Mouse (Mus musculus) CH12.LX (cell line): ENCODE data around the gene Cpne5. TPM values are rescaled to one million over a fixed set of nuclear protein-coding genes. Genes with fewer than 3 reads are reported as not detected.
A peak's percentile ranks its signal among the peaks of the same experiment; 100 is the strongest.

Experiments used
- DNase-seq: peaks from one replicate; pipeline ENCODE4 v3.0.0-alpha.2; 2013; ENCODE audit errors: extremely low read depth
- H3K27ac ChIP-seq: 2 replicates; pipeline ENCODE4 v1.5.1; 2012; ENCODE audit warnings: low read depth, mild to moderate bottlenecking, control low read depth, moderate library complexity; ENCODE audit not compliant: insufficient read depth
- H3K27me3 ChIP-seq: replicated peaks from 2 replicates; pipeline ENCODE3; 2012; ENCODE audit warnings: inconsistent platforms
- H3K36me3 ChIP-seq, 2 experiments: replicated peaks in 1 of 2; 2 replicates each; pipeline versions ENCODE3 to v1.6.1; 2012; ENCODE audit warnings: inconsistent platforms in 1 of 2, low read length in 1 of 2, mild to moderate bottlenecking in 1 of 2, mixed read lengths in 1 of 2, moderate library complexity in 1 of 2; ENCODE audit not compliant: control insufficient read depth in 1 of 2, insufficient read depth in 1 of 2
- H3K4me1 ChIP-seq, 2 experiments: 2 replicates each; pipeline ENCODE4 v1.6.1; 2012; ENCODE audit warnings: inconsistent platforms in 1 of 2, moderate library complexity in 1 of 2; ENCODE audit not compliant: insufficient read depth in 2 of 2, control insufficient read depth in 1 of 2
- H3K4me2 ChIP-seq: 2 replicates; pipeline ENCODE4 v1.6.1; 2012; ENCODE audit warnings: low read depth, mild to moderate bottlenecking, control low read depth; ENCODE audit not compliant: poor library complexity, insufficient read depth, severe bottlenecking
- H3K4me3 ChIP-seq, 3 experiments: fragments of 150-350 bp in 1 of 3; sonication (generic) in 1 of 3; replicated peaks in 1 of 3; 2 replicates each; pipeline versions ENCODE3 to v1.5.1; 2011 to 2012; ENCODE audit warnings: low read depth in 2 of 3, low read length in 2 of 3, mild to moderate bottlenecking in 2 of 3, moderate library complexity in 2 of 3, control low read depth in 1 of 3, improper control_type of control experiment in 1 of 3, inconsistent platforms in 1 of 3, mixed read lengths in 1 of 3; ENCODE audit not compliant: poor library complexity in 1 of 3
- H3K79me2 ChIP-seq: replicated peaks from 2 replicates; pipeline ENCODE4 v1.6.1; 2012; ENCODE audit warnings: mild to moderate bottlenecking, moderate library complexity; ENCODE audit not compliant: control insufficient read depth, poor library complexity, insufficient read depth, severe bottlenecking; ENCODE audit errors: extremely low read depth
- H3K9ac ChIP-seq: 2 replicates; pipeline ENCODE4 v1.6.1; 2012; ENCODE audit warnings: low read depth, mild to moderate bottlenecking, control low read depth, moderate library complexity; ENCODE audit not compliant: insufficient read depth
- H3K9me3 ChIP-seq: replicated peaks from 2 replicates; pipeline ENCODE3; 2012; ENCODE audit warnings: low read length, inconsistent platforms, mixed read lengths
- BHLHE40 ChIP-seq: IDR thresholded peaks from 2 replicates; pipeline ENCODE4 v1.6.1; 2011; ENCODE audit warnings: mild to moderate bottlenecking, low read depth, low read length, improper control_type of control experiment
- CHD2 ChIP-seq: IDR thresholded peaks from 2 replicates; pipeline ENCODE4 v1.6.1; 2011; ENCODE audit warnings: low read length, improper control_type of control experiment
- CTCF ChIP-seq, 2 experiments: IDR thresholded peaks in 1 of 2; conservative IDR thresholded peaks in 1 of 2; 2 replicates each; pipeline ENCODE4 v1.5.1; 2011 to 2012; ENCODE audit warnings: low read depth in 2 of 2, low read length in 2 of 2, improper control_type of control experiment in 1 of 2, inconsistent platforms in 1 of 2, mild to moderate bottlenecking in 1 of 2, moderate library complexity in 1 of 2
- E2F4 ChIP-seq: IDR thresholded peaks from 2 replicates; pipeline ENCODE4 v1.6.1; 2011; ENCODE audit warnings: low read depth, low read length, improper control_type of control experiment; ENCODE audit not compliant: insufficient replicate concordance
- ELF1 ChIP-seq: IDR thresholded peaks from 2 replicates; pipeline ENCODE4 v1.6.1; 2014; ENCODE audit warnings: low read depth, mild to moderate bottlenecking, inconsistent platforms, low read length, improper control_type of control experiment
- ETS1 ChIP-seq: conservative IDR thresholded peaks from 2 replicates; pipeline ENCODE4 v1.6.1; 2012; ENCODE audit warnings: low read depth, mild to moderate bottlenecking, inconsistent platforms, low read length, improper control_type of control experiment, moderate library complexity
- GABPA ChIP-seq: IDR thresholded peaks from 2 replicates; pipeline ENCODE4 v1.6.1; 2012; ENCODE audit warnings: low read depth, low read length, improper control_type of control experiment, inconsistent platforms; ENCODE audit not compliant: insufficient replicate concordance
- HCFC1 ChIP-seq: IDR thresholded peaks from 2 replicates; pipeline ENCODE4 v1.6.1; 2012; ENCODE audit warnings: low read depth, mild to moderate bottlenecking, inconsistent platforms, low read length, improper control_type of control experiment
- IRF4 ChIP-seq: IDR thresholded peaks from 2 replicates; pipeline ENCODE4 v1.6.1; 2014; ENCODE audit warnings: low read depth, mild to moderate bottlenecking, inconsistent platforms, low read length, improper control_type of control experiment
- JUN ChIP-seq: IDR thresholded peaks from 2 replicates; pipeline ENCODE4 v1.6.1; 2011; ENCODE audit warnings: low read depth, mild to moderate bottlenecking, low read length, improper control_type of control experiment, moderate library complexity; ENCODE audit not compliant: insufficient read depth
- KAT2A ChIP-seq: IDR thresholded peaks from 2 replicates; pipeline ENCODE4 v1.6.1; 2012; ENCODE audit warnings: low read length, improper control_type of control experiment, inconsistent platforms; ENCODE audit not compliant: insufficient replicate concordance
- MAFK ChIP-seq: IDR thresholded peaks from 2 replicates; pipeline ENCODE4 v1.6.1; 2011; ENCODE audit warnings: low read length, improper control_type of control experiment; ENCODE audit not compliant: insufficient replicate concordance
- MAX ChIP-seq: IDR thresholded peaks from 2 replicates; pipeline ENCODE4 v1.6.1; 2011; ENCODE audit warnings: low read length, improper control_type of control experiment
- MAZ ChIP-seq: IDR thresholded peaks from 2 replicates; pipeline ENCODE4 v1.6.1; 2012; ENCODE audit warnings: low read depth, mild to moderate bottlenecking, inconsistent platforms, low read length, improper control_type of control experiment, moderate library complexity
- MEF2A ChIP-seq: IDR thresholded peaks from 2 replicates; pipeline ENCODE4 v1.6.1; 2014; ENCODE audit warnings: low read depth, mild to moderate bottlenecking, inconsistent platforms, low read length, improper control_type of control experiment, borderline replicate concordance
- MXI1 ChIP-seq: IDR thresholded peaks from 2 replicates; pipeline ENCODE4 v1.6.1; 2011; ENCODE audit warnings: mild to moderate bottlenecking, low read depth, low read length, improper control_type of control experiment
- MYC ChIP-seq: IDR thresholded peaks from 2 replicates; pipeline ENCODE4 v1.6.1; 2011; ENCODE audit warnings: low read depth, mild to moderate bottlenecking, improper control_type of control experiment, low read length
- NRF1 ChIP-seq: IDR thresholded peaks from 2 replicates; pipeline ENCODE4 v1.6.1; 2014; ENCODE audit warnings: low read depth, mild to moderate bottlenecking, inconsistent platforms, low read length, improper control_type of control experiment, moderate library complexity
- PAX5 ChIP-seq: IDR thresholded peaks from 2 replicates; pipeline ENCODE4 v1.6.1; 2012; ENCODE audit warnings: low read length, inconsistent platforms, mixed read lengths
- POLR2A ChIP-seq: IDR thresholded peaks from 2 replicates; pipeline ENCODE4 v1.6.1; 2011; ENCODE audit warnings: low read depth, mild to moderate bottlenecking, improper control_type of control experiment, low read length
- POLR2AphosphoS2 ChIP-seq: IDR thresholded peaks from 2 replicates; pipeline ENCODE4 v1.6.1; 2011; ENCODE audit warnings: low read depth, low read length, improper control_type of control experiment
- RAD21 ChIP-seq: IDR thresholded peaks from 2 replicates; pipeline ENCODE4 v1.6.1; 2011; ENCODE audit warnings: low read depth, mild to moderate bottlenecking, low read length, improper control_type of control experiment, moderate library complexity
- RCOR1 ChIP-seq: conservative IDR thresholded peaks from 2 replicates; pipeline ENCODE4 v1.6.1; 2012; ENCODE audit warnings: low read depth, mild to moderate bottlenecking, inconsistent platforms, low read length, improper control_type of control experiment
- SMC3 ChIP-seq: IDR thresholded peaks from 2 replicates; pipeline ENCODE4 v1.6.1; 2011; ENCODE audit warnings: low read depth, low read length, improper control_type of control experiment
- TBP ChIP-seq: conservative IDR thresholded peaks from 2 replicates; pipeline ENCODE4 v1.6.1; 2011; ENCODE audit warnings: low read depth, low read length, improper control_type of control experiment
- TCF12 ChIP-seq: IDR thresholded peaks from 2 replicates; pipeline ENCODE4 v1.6.1; 2014; ENCODE audit warnings: low read depth, mild to moderate bottlenecking, inconsistent platforms, low read length, improper control_type of control experiment
- UBTF ChIP-seq: IDR thresholded peaks from 2 replicates; pipeline ENCODE4 v1.6.1; 2012; ENCODE audit warnings: low read depth, mild to moderate bottlenecking, inconsistent platforms, low read length, improper control_type of control experiment, moderate library complexity
- USF1 ChIP-seq: IDR thresholded peaks from 2 replicates; pipeline ENCODE4 v1.6.1; 2014; ENCODE audit warnings: low read depth, mild to moderate bottlenecking, inconsistent platforms, low read length, improper control_type of control experiment
- USF2 ChIP-seq: conservative IDR thresholded peaks from 2 replicates; pipeline ENCODE4 v1.6.1; 2011; ENCODE audit warnings: low read depth, low read length, improper control_type of control experiment
- ZC3H11A ChIP-seq: IDR thresholded peaks from 2 replicates; pipeline ENCODE4 v1.6.1; 2012; ENCODE audit warnings: low read depth, mild to moderate bottlenecking, inconsistent platforms, low read length, improper control_type of control experiment
- ZKSCAN1 ChIP-seq: IDR thresholded peaks from 2 replicates; pipeline ENCODE4 v1.6.1; 2012; ENCODE audit warnings: low read depth, inconsistent platforms, low read length, improper control_type of control experiment, borderline replicate concordance
- ZMIZ1 ChIP-seq: IDR thresholded peaks from 2 replicates; pipeline ENCODE4 v1.6.1; 2012; ENCODE audit warnings: low read depth, mild to moderate bottlenecking, inconsistent platforms, low read length, improper control_type of control experiment
- ZNF384 ChIP-seq: IDR thresholded peaks from 2 replicates; pipeline ENCODE4 v1.6.1; 2012; ENCODE audit warnings: low read depth, low read length, improper control_type of control experiment, inconsistent platforms
- dilution Hi-C: fragments of 300-500 bp; cut with MboI; formaldehyde crosslinking; loops from 2 replicates; pipeline ENCODE4 v1.14.3; 2020; ENCODE audit warnings: low sequenced_read_pairs; ENCODE audit not compliant: extremely low pct_unique_long_range_greater_than_20kb, extremely low pct_ligation_motif_present
- in situ Hi-C: fragments of 300-500 bp; cut with MboI; formaldehyde crosslinking; loops from 3 replicates; pipeline ENCODE4 v1.14.3; 2019; ENCODE audit warnings: low sequenced_read_pairs, low pct_ligation_motif_present, low pct_unique_long_range_greater_than_20kb, mixed read lengths
- polyA plus RNA-seq: library from polyadenylated mRNA; unstranded; fragments of >175 nt; gene quantifications from 2 replicates; pipeline ENCODE4 v1.2.1, GENCODE M21; 2012; ENCODE audit warnings: low read depth; ENCODE audit not compliant: insufficient read length
- total RNA-seq, 2 experiments: library from RNA; depleted of rRNA; stranded (reverse); fragments of 300-350 nt in 1 of 2; fragments of >200 nt in 1 of 2; gene quantifications; 2 replicates each; pipeline ENCODE4 v1.2.3; 2012 to 2014

Cpne5 gene
- total and polyA plus RNA-seq, 3 experiments: 0.68 to 1.9 (median 1.3) TPM

DNA sequence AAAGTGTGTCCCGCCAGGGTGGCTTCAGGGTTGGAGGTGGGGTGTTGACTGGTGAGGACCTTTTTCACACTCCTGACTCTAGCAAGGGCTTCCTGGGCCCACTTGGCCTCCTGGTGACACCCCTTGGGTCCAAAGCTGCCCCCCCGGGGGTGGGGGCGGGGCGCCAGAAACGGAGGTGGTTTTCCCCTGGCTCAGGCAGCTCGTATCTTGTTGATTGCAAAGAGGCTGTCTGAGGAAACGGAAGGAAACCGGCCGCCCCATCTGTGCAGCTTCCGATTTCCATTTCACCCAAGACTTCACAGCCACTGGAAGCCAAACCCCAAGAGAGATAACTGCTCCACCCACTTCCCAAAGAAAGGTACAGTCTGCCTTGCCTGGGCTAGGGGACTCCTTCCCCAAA lies 65.9 kb downstream of the Cpne5 start:
- TF ChIP-seq CTCF (conservative IDR thresholded peaks at IDR 0.05 in 1 of 2, IDR thresholded peaks at IDR 0.05 in 1 of 2; ENCODE audit: low read depth in 2 of 2, low read length in 2 of 2) (no peak), POLR2A (no peak), MAX (no peak), JUN (no peak), UBTF (no peak), MXI1 (no peak), ZNF384 (no peak), ZC3H11A (no peak), HCFC1 (peak; percentile 21; the same call in 1 of the 2 replicates), USF1 (no peak), TBP (0 out of 2 replicates have a peak, but pooled peaks have one; percentile 37), E2F4 (no peak), ZKSCAN1 (no peak), KAT2A (0 out of 2 replicates have a peak, but pooled peaks have one; percentile 25), RCOR1 (no peak), USF2 (no peak), NRF1 (no peak), MEF2A (peak; percentile 51), SMC3 (no peak), ELF1 (peak; percentile 54), MAFK (no peak), PAX5 (no peak), RAD21 (no peak), POLR2AphosphoS2 (no peak), IRF4 (peak; percentile 61; the same call in 1 of the 2 replicates), CHD2 (peak; percentile 52), MYC (no peak), ETS1 (peak; percentile 40), GABPA (no peak), ZMIZ1 (no peak), BHLHE40 (no peak), TCF12 (peak; percentile 63; the same call in 1 of the 2 replicates), MAZ (peak; percentile 47; the same call in 1 of the 2 replicates)
- TF ChIP-seq, all 38 proteins: peak for 10
- H3K27ac ChIP-seq: peak overlapping the region; percentile 96
- no peaks in the 10 kb centered on the region for H3K27me3 ChIP-seq
- H3K4me2 ChIP-seq: peak overlapping the region; percentile 53
- peaks cover 30 to 73% of the 10 kb centered on the region in 2 experiments for H3K4me1 ChIP-seq
- DNase-seq: peak; percentile 74
- H3K36me3 ChIP-seq: no peaks in the 10 kb centered on the region
- peak overlapping the region; percentile 36 to 49 (median 37) for H3K4me3 ChIP-seq
- H3K9me3 ChIP-seq: no peaks in the 10 kb centered on the region
- H3K79me2 ChIP-seq: no peaks in the 10 kb centered on the region
- peak overlapping the region; percentile 41 for H3K9ac ChIP-seq
- dilution Hi-C loops (no loop called here), in situ Hi-C loops (no loop called here)
